Mouse (Mus musculus) heart, adult 2 months (tissue): ENCODE measurements around the gene BC025920. TPM values are rescaled to one million over a fixed set of nuclear protein-coding genes. Genes with fewer than 3 reads are reported as not detected.

Source experiments
- DNase-seq, 2 experiments: peaks; one replicate each; pipeline ENCODE4 v3.0.0; 2021
- H3K27ac ChIP-seq: fragments of 200-600 bp; 2 replicates; pipeline ENCODE4 v1.8.1; 2022
- H3K27me3 ChIP-seq: fragments of 200-500 bp; 2 replicates; pipeline ENCODE4 v1.6.1; 2012; ENCODE audit warnings: mild to moderate bottlenecking, low read length, inconsistent platforms, mixed read lengths; ENCODE audit not compliant: control insufficient read depth, insufficient read depth
- H3K36me3 ChIP-seq: fragments of 200-500 bp; 2 replicates; pipeline ENCODE4 v1.6.1; 2012; ENCODE audit warnings: low read length, inconsistent platforms; ENCODE audit not compliant: control insufficient read depth, insufficient read depth
- H3K4me1 ChIP-seq: fragments of 200-500 bp; 2 replicates; pipeline ENCODE4 v1.6.1; 2011; ENCODE audit warnings: low read length; ENCODE audit not compliant: control insufficient read depth, insufficient read depth
- H3K4me3 ChIP-seq: fragments of 200-600 bp; 2 replicates; pipeline ENCODE4 v1.8.1; 2022
- H3K79me2 ChIP-seq: fragments of 200-500 bp; replicated peaks from 2 replicates; pipeline ENCODE4 v1.6.1; 2012; ENCODE audit warnings: mild to moderate bottlenecking, inconsistent platforms, low read length, moderate library complexity, mixed read lengths; ENCODE audit not compliant: control insufficient read depth, insufficient read depth
- H3K9ac ChIP-seq: fragments of 200-500 bp; 2 replicates; pipeline ENCODE4 v1.6.1; 2012; ENCODE audit warnings: low read depth, mild to moderate bottlenecking, control low read depth, inconsistent platforms, low read length, mixed read lengths
- CTCF ChIP-seq: fragments of 200-600 bp; IDR thresholded peaks from 2 replicates; pipeline ENCODE4 v1.8.1; 2022; ENCODE audit warnings: antibody characterized with exemption, mild to moderate bottlenecking, moderate library complexity
- EP300 ChIP-seq: fragments of 200-500 bp; IDR thresholded peaks from 2 replicates; pipeline ENCODE4 v1.6.1; 2011; ENCODE audit warnings: low read depth, low read length, control low read depth; ENCODE audit not compliant: insufficient read depth
- POLR2A ChIP-seq: fragments of 200-500 bp; IDR thresholded peaks from 2 replicates; pipeline ENCODE4 v1.6.1; 2011; ENCODE audit warnings: mild to moderate bottlenecking, low read depth, low read length, control low read depth; ENCODE audit not compliant: insufficient read depth
- WGBS: fragments of 180-500 bp; shearing (Covaris S2); methylation state at CpG from one replicate; pipeline ENCODE4 v1.1.7; 2018; 5-methylcytosine and 5-hydroxymethylcytosine counted together
- intact Hi-C: fragments of 180-260 bp; cut with DNase I; formaldehyde crosslinking; loops from one replicate; pipeline ENCODE4 v1.15.1; 2025
- polyA plus RNA-seq: library from polyadenylated mRNA; depleted of rRNA; stranded (reverse); fragments of >200 nt; gene quantifications from 2 replicates; pipeline ENCODE4 v1.2.3, GENCODE M21; 2012
- total RNA-seq, 2 experiments: library from RNA; stranded (reverse); gene quantifications; 2 replicates each; pipeline ENCODE4 v1.2.3; 2021

Gene BC025920
- total and polyA plus RNA-seq, 3 experiments, result 1.9 to 3.7 (median 2.5) TPM

DNA sequence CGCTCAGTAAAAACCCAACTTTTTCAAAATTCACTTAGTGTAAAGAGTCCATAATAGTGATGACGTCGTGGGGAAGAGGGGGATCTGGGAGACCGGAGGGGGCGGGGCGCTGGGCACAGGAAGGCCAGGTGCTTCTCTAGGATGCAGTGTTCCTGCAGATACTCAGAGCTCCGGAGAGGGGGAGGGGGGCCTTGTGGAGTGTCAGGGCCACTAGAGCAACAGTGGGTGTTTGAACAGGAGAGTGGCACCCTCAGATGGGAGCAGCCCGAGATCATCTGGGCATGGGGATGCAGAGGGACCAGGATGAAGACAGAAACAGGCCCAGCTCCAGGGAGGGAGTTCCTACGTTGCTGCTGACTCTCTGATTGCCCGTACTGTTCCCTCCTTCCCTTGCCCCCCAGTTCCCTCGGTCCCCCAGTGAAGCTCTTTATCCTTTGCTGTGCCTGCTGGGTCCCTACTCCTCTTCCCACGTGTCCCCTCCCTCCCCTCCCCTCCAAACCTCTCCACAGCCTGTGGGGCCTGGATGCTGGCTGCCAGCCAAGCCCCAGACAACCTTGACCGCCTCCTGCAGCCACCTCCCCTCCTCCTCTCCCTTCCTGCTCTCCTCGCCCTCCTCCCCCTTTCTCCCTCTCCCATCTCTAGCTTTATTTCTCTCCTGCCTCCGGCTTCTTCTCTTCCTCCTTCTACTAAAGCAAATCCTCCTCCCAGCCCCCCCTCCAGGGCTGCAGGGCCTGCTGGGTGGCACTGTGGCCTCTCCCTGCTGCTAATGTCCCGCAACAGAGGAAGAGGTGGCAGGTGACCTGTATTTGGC, 37.5 kb upstream of the BC025920 start:
- no peak overlapping the region for H3K9ac ChIP-seq
- intact Hi-C loops, result no loop called here
- peaks cover 13% of the 10 kb centered on the region for H3K4me1 ChIP-seq
- H3K27ac ChIP-seq, result no peak overlapping the region; the same call in 1 of the 2 replicates
- H3K36me3 ChIP-seq, result no peaks in the 10 kb centered on the region
- H3K27me3 ChIP-seq, result no peaks in the 10 kb centered on the region
- H3K79me2 ChIP-seq, result no peaks in the 10 kb centered on the region
- TF ChIP-seq POLR2A (no peak), CTCF (no peak), EP300 (no peak)
- WGBS, result 23% methylated on average over 16 of the region's 16 CpGs
- DNase-seq, result no peak
- no peak overlapping the region for H3K4me3 ChIP-seq

DNA sequence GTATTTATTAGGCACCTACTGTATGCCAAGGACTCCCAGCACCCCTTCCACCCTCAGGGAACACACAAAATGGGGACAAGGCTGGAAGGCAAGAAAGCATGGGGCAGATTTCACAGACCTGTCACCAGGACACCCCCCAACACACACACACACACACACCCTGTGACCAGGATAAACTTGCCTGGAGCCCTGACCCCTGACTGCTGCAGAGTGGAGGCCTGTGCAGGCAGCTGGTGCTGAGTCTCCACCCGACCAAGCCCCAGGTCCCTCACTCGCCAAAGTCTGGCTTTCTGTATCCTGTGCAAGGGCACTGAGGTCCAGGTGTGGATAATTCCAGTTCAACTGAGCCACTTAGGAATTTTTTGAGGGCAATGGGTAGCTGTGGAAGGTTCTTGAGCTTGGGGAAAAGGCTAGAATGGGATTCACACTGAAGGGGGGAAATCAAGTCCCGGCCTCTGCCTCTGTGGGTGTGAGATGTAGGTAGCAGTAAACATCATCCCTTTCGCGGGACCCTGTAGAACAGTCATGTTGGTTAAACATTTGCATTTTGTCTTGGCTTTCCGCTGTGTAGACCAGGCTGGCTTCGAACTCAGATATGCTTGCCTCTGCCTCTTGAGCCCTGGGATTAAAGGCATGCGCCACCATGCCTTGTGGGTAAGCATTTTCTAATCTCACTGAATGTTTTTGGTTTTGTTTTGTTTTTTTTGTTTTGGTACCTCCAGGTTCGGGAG, 36.4 kb upstream of the BC025920 start:
- TF ChIP-seq POLR2A, result no peak
- no peak for TF ChIP-seq CTCF
- TF ChIP-seq EP300, result no peak
- Histone ChIP-seq H3K27me3 (no peaks in the 10 kb centered on the region), H3K79me2 (no peaks in the 10 kb centered on the region), H3K36me3 (no peaks in the 10 kb centered on the region), H3K4me1 (peaks cover 6% of the 10 kb centered on the region), H3K9ac (no peak overlapping the region), H3K4me3 (no peak overlapping the region), H3K27ac (no peak overlapping the region)
- 85% methylated on average over 9 of the region's 9 CpGs for WGBS
- intact Hi-C loops, result no loop called here
- no peak for DNase-seq

DNA sequence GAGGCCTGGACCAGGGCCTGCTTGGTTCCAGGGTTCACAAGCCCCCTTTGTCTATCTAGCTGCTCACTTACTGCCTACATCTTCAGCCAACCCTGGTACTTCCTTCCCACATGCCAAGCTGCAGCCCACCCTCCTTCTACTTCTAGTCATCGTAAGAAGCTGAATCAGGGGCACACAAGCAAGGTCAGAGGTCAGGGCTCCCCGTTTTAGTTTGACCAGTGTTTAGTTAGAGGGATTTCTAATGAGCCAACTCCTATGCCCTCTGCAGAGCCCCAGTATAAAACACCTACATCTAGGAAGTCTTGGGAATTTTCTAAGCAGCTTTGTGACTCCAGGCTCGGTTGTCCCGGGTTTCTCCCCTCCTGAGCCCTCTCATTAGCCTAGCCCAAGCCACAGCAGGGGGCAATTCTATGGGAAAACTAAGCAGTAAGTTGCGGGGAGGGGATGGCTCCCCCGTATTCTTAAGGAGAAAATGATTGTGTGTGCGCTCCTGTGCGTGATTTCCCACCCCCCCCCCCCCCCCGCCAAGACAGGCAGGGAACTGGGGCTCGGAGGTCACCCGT, 35.8 kb upstream of the BC025920 start:
- Histone ChIP-seq H3K9ac (peak overlapping the region; percentile 68), H3K4me3 (peak overlapping the region; percentile 68), H3K4me1 (peaks cover 6% of the 10 kb centered on the region), H3K79me2 (no peaks in the 10 kb centered on the region), H3K27me3 (no peaks in the 10 kb centered on the region), H3K36me3 (no peaks in the 10 kb centered on the region), H3K27ac (peak overlapping the region; percentile 95)
- no peak for DNase-seq
- TF ChIP-seq EP300 (no peak), POLR2A (no peak), CTCF (no peak)
- intact Hi-C loops, result no loop called here
- WGBS, result 10% methylated on average over 11 of the region's 11 CpGs

DNA sequence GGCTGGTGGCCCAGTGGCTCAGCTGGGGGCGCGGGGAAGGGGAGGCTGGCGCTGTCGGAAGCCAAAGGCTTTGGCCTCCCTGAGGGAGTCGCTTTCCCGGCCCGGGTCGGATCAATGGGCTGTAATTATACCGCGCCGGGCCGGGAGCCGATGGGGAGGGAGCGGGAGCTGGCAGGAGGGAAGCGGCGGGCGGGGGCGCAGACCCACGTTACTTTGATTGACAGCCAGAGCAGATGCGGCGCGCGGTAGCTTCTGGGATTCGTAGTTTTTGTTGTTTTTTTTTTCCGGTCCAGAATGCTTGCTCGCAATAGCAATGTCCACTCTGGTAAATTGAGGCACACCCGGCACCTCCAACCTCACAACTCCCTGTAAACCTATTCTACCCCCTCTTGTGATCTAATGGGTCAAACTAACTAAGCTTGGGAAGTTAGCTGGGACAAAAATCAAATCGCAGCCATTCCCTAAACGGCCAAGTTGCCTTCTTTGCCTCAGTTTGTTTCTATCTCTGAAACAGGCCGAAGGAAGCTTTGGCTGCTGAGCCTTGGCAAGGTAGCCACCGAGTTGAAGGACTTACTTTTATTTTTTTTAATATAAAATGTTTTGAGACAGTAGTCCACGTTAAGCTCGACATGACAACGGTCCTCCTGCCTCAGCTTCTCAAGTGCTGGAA, 35.1 kb upstream of the BC025920 start:
- intact Hi-C loops, result loop anchor here (1.0 kb wide), 1 partner anchor 12 kb away; the partner anchor contains the start of gene Aes
- Histone ChIP-seq H3K9ac (peak overlapping the region; percentile 68), H3K36me3 (no peaks in the 10 kb centered on the region), H3K4me3 (peak overlapping the region; percentile 68), H3K4me1 (peaks cover 6% of the 10 kb centered on the region), H3K27me3 (no peaks in the 10 kb centered on the region), H3K79me2 (no peaks in the 10 kb centered on the region), H3K27ac (peak overlapping the region; percentile 95)
- under 1% methylated on average over 34 of the region's 34 CpGs for WGBS
- TF ChIP-seq POLR2A (0 out of 2 replicates have a peak, but pooled peaks have one; percentile 17), EP300 (no peak)
- peak; percentile 92 to 94 for DNase-seq

DNA sequence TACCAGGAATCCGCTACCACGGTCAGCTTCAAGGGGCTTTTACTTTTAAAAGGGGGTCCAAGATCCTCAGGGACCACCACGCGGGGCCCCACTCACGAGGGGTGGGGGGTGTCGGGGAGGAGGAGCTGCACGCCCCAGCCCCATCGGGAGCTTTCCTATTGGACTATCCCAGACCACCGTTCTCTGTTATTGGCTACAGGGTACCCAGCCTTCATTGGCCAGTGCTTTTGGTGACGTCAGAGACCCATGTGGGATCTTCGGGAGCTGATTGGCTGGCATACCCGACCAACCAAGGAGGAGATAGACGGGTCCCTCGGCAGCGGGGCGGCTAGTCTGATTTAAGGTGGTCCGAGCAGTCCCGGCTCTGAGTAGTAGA, 34.6 kb upstream of the BC025920 start:
- under 1% methylated on average over 18 of the region's 18 CpGs for WGBS
- H3K27me3 ChIP-seq, result no peaks in the 10 kb centered on the region
- peak overlapping the region; percentile 95 for H3K27ac ChIP-seq
- H3K9ac ChIP-seq, result peak overlapping the region; percentile 55; the same call in 1 of the 2 replicates
- H3K4me1 ChIP-seq, result peaks cover 6% of the 10 kb centered on the region
- intact Hi-C loops, result loop anchor here (1.0 kb wide), 1 partner anchor 12 kb away; the partner anchor contains the start of gene Aes
- no peaks in the 10 kb centered on the region for H3K36me3 ChIP-seq
- H3K79me2 ChIP-seq, result no peaks in the 10 kb centered on the region
- peak overlapping the region; percentile 68 for H3K4me3 ChIP-seq
- TF ChIP-seq CTCF, result no peak
- 0 out of 2 replicates have a peak, but pooled peaks have one; percentile 38 for TF ChIP-seq POLR2A
- DNase-seq, result peak; percentile 95 to 98
